Mouse (Mus musculus) liver, embryonic 16.5 days (tissue): ENCODE data around the gene Sox6. TPM values are rescaled to one million over a fixed set of nuclear protein-coding genes. Genes with fewer than 3 reads are reported as not detected.

Experiments used
- ATAC-seq: fragments of 200-750 bp; cut with Nextera tagmentation; 2 replicates; pipeline ENCODE4 v1.8.0; 2017; ENCODE audit warnings: low read depth, mild to moderate bottlenecking, moderate number of reproducible peaks, moderate library complexity
- H3K27ac ChIP-seq: fragments of 300-500 bp; sonication (generic); 2 replicates; pipeline ENCODE4 v1.5.1; 2014; ENCODE audit warnings: mild to moderate bottlenecking, low read length
- H3K27me3 ChIP-seq: fragments of 300-500 bp; sonication (generic); 2 replicates; pipeline ENCODE4 v1.6.1; 2014; ENCODE audit warnings: low read depth, low read length, mixed read lengths; ENCODE audit not compliant: control insufficient read depth, insufficient read depth
- H3K36me3 ChIP-seq: fragments of 300-500 bp; sonication (generic); 2 replicates; pipeline ENCODE4 v1.6.1; 2014; ENCODE audit warnings: mild to moderate bottlenecking; ENCODE audit not compliant: control insufficient read depth, insufficient read depth
- H3K4me1 ChIP-seq: fragments of 300-500 bp; sonication (generic); 2 replicates; pipeline ENCODE4 v1.6.1; 2014; ENCODE audit warnings: low read depth, low read length, mixed read lengths; ENCODE audit not compliant: control insufficient read depth
- H3K4me2 ChIP-seq: fragments of 300-500 bp; sonication (generic); 2 replicates; pipeline ENCODE4 v1.6.1; 2014; ENCODE audit warnings: low read depth, low read length, mixed read lengths
- H3K4me3 ChIP-seq: fragments of 300-500 bp; sonication (generic); 2 replicates; pipeline ENCODE4 v1.5.1; 2014; ENCODE audit warnings: low read depth, mild to moderate bottlenecking, low read length
- H3K9ac ChIP-seq: fragments of 300-500 bp; sonication (generic); 2 replicates; pipeline ENCODE4 v1.6.1; 2014; ENCODE audit warnings: low read depth, low read length
- H3K9me3 ChIP-seq: fragments of 300-500 bp; sonication (generic); replicated peaks from 2 replicates; pipeline ENCODE4 v1.6.1; 2016; ENCODE audit warnings: low read length; ENCODE audit not compliant: control insufficient read depth
- WGBS: fragments of 180-500 bp; shearing (Covaris S2); extraction: QIAGEN DNeasy Blood & Tissue Kit; methylation state at CpG from one replicate; pipeline ENCODE4 v1.1.7; 2014; ENCODE audit not compliant: insufficient replicate concordance; 5-methylcytosine and 5-hydroxymethylcytosine counted together
- polyA plus RNA-seq: library from polyadenylated mRNA; unstranded; fragments of >200 nt; fragmentation: Nextera tagmentation; extraction: Ambion mirVana; gene quantifications from 2 replicates; pipeline ENCODE4 v1.2.1, GENCODE M21; 2015

Sox6 gene
- polyA plus RNA-seq, 1 experiment from 2014 or later: 84.8 TPM

GRCm38 (mm10) chr7:115489608-115490007 lies 549.0 kb downstream of the Sox6 start:
- no peaks in the 10 kb centered on the region for H3K9me3 ChIP-seq
- 62% methylated on average over 10 of the region's 10 CpGs for WGBS
- H3K4me3 ChIP-seq: no peak overlapping the region
- H3K4me1 ChIP-seq: no peaks in the 10 kb centered on the region
- H3K4me2 ChIP-seq: no peak overlapping the region
- H3K27me3 ChIP-seq: no peaks in the 10 kb centered on the region
- no peak overlapping the region for H3K9ac ChIP-seq
- ATAC-seq: no peak
- H3K36me3 ChIP-seq: peaks cover 20% of the 10 kb centered on the region
- no peak overlapping the region for H3K27ac ChIP-seq

- no peak for ATAC-seq
- Histone ChIP-seq H3K4me1 (no peaks in the 10 kb centered on the region), H3K9ac (no peak overlapping the region), H3K27ac (no peak overlapping the region), H3K36me3 (peaks cover 20% of the 10 kb centered on the region), H3K27me3 (no peaks in the 10 kb centered on the region), H3K4me2 (no peak overlapping the region), H3K9me3 (no peaks in the 10 kb centered on the region), H3K4me3 (no peak overlapping the region)
- WGBS: 91% methylated on average over 12 of the region's 12 CpGs
Observed at GRCm38 (mm10) chr7:115486431-115486830, 552.2 kb downstream of the Sox6 start.

- Histone ChIP-seq H3K4me2 (no peak overlapping the region), H3K27me3 (no peaks in the 10 kb centered on the region), H3K4me3 (no peak overlapping the region), H3K36me3 (peaks cover 20% of the 10 kb centered on the region), H3K4me1 (no peaks in the 10 kb centered on the region), H3K27ac (no peak overlapping the region), H3K9me3 (no peaks in the 10 kb centered on the region), H3K9ac (no peak overlapping the region)
- ATAC-seq: no peak
- 68% methylated on average over 2 of the region's 2 CpGs for WGBS
Observed at GRCm38 (mm10) chr7:115485664-115486409, 552.8 kb downstream of the Sox6 start.

GRCm38 (mm10) chr7:115477763-115478162 lies 560.8 kb downstream of the Sox6 start:
- H3K27me3 ChIP-seq: no peaks in the 10 kb centered on the region
- WGBS: 72% methylated on average over 2 of the region's 2 CpGs

GRCm38 (mm10) chr7:115476881-115477665 lies 561.5 kb downstream of the Sox6 start:
- Histone ChIP-seq H3K9me3 (no peaks in the 10 kb centered on the region), H3K4me3 (no peak overlapping the region), H3K27me3 (no peaks in the 10 kb centered on the region), H3K27ac (no peak overlapping the region), H3K4me2 (no peak overlapping the region), H3K36me3 (peaks cover 16% of the 10 kb centered on the region), H3K9ac (no peak overlapping the region), H3K4me1 (no peaks in the 10 kb centered on the region)
- ATAC-seq: no peak
- WGBS: 78% methylated on average over 13 of the region's 13 CpGs

More at GRCm38 (mm10) chr7:115477763-115478162, 560.8 kb downstream of the Sox6 start:
- H3K4me1 ChIP-seq: no peaks in the 10 kb centered on the region
- ATAC-seq: no peak
- H3K4me3 ChIP-seq: no peak overlapping the region
- no peak overlapping the region for H3K9ac ChIP-seq
- peaks cover 16% of the 10 kb centered on the region for H3K36me3 ChIP-seq
- no peak overlapping the region for H3K4me2 ChIP-seq
- no peaks in the 10 kb centered on the region for H3K9me3 ChIP-seq
- no peak overlapping the region for H3K27ac ChIP-seq

- H3K27ac ChIP-seq: no peak overlapping the region
- peaks cover 16% of the 10 kb centered on the region for H3K36me3 ChIP-seq
- 67% methylated on average over 6 of the region's 6 CpGs for WGBS
- H3K9me3 ChIP-seq: no peaks in the 10 kb centered on the region
- no peak overlapping the region for H3K4me3 ChIP-seq
- ATAC-seq: no peak
- no peaks in the 10 kb centered on the region for H3K4me1 ChIP-seq
- no peak overlapping the region for H3K4me2 ChIP-seq
- H3K9ac ChIP-seq: no peak overlapping the region
- H3K27me3 ChIP-seq: no peaks in the 10 kb centered on the region
Observed at GRCm38 (mm10) chr7:115475176-115475575, 563.4 kb downstream of the Sox6 start.

- 86% methylated on average over 9 of the region's 9 CpGs for WGBS
- ATAC-seq: no peak
- H3K9ac ChIP-seq: no peak overlapping the region
- no peak overlapping the region for H3K4me2 ChIP-seq
- H3K27me3 ChIP-seq: no peaks in the 10 kb centered on the region
- H3K27ac ChIP-seq: no peak overlapping the region
- H3K4me1 ChIP-seq: no peaks in the 10 kb centered on the region
- H3K9me3 ChIP-seq: no peaks in the 10 kb centered on the region
- no peak overlapping the region for H3K4me3 ChIP-seq
- H3K36me3 ChIP-seq: peaks cover 16% of the 10 kb centered on the region
Observed at GRCm38 (mm10) chr7:115474115-115474514, 564.5 kb downstream of the Sox6 start.

- peaks cover 16% of the 10 kb centered on the region for H3K36me3 ChIP-seq
- 80% methylated on average over 3 of the region's 3 CpGs for WGBS
- no peak overlapping the region for H3K9ac ChIP-seq
- ATAC-seq: no peak
- H3K9me3 ChIP-seq: no peaks in the 10 kb centered on the region
- H3K4me2 ChIP-seq: no peak overlapping the region
- H3K4me3 ChIP-seq: no peak overlapping the region
- H3K27ac ChIP-seq: no peak overlapping the region
- no peaks in the 10 kb centered on the region for H3K4me1 ChIP-seq
- H3K27me3 ChIP-seq: no peaks in the 10 kb centered on the region
Observed at GRCm38 (mm10) chr7:115472850-115473249, 565.7 kb downstream of the Sox6 start.

- H3K4me2 ChIP-seq: no peak overlapping the region
- ATAC-seq: no peak
- H3K27me3 ChIP-seq: no peaks in the 10 kb centered on the region
- H3K4me3 ChIP-seq: no peak overlapping the region
- H3K9ac ChIP-seq: no peak overlapping the region
- H3K36me3 ChIP-seq: peaks cover 11% of the 10 kb centered on the region
- no peaks in the 10 kb centered on the region for H3K4me1 ChIP-seq
- 72% methylated on average over 3 of the region's 3 CpGs for WGBS
- H3K27ac ChIP-seq: no peak overlapping the region
- H3K9me3 ChIP-seq: no peaks in the 10 kb centered on the region
Observed at GRCm38 (mm10) chr7:115471521-115471920, 567.1 kb downstream of the Sox6 start.
